Mouse (Mus musculus) urinary bladder, postnatal 25 days (tissue): Measurements from ENCODE around the gene Ptcra.
"Not testable (repeated sequence)": the region's sequence is repeated elsewhere in the genome, so short reads cannot be mapped to it uniquely, and the experiment has no call there.

Experiments used
- DNase-seq: peaks from one replicate; pipeline ENCODE4 v3.0.0; 2022; ENCODE audit warnings: low spot score

Ptcra gene

GRCm38 (mm10) chr17:46763544-46763943, at the start of gene Ptcra:
Gene Ptcra (minus strand): TSS chr17:46763712.
- no peak for DNase-seq

- no peak for DNase-seq
Measured at GRCm38 (mm10) chr17:46812442-46812841, 48.9 kb upstream of the Ptcra start.

GRCm38 (mm10) chr17:46810672-46811071, 47.2 kb upstream of the Ptcra start:
- DNase-seq: no peak

GRCm38 (mm10) chr17:46809131-46809830, 45.8 kb upstream of the Ptcra start:
- no peak for DNase-seq

- DNase-seq: no peak
Measured at GRCm38 (mm10) chr17:46808376-46808775, 44.9 kb upstream of the Ptcra start.

GRCm38 (mm10) chr17:46801761-46802160, 38.2 kb upstream of the Ptcra start:
- no peak for DNase-seq

GRCm38 (mm10) chr17:46799680-46800079, 36.2 kb upstream of the Ptcra start:
- no peak for DNase-seq

- no peak for DNase-seq
Measured at GRCm38 (mm10) chr17:46797386-46797785, 33.9 kb upstream of the Ptcra start.

- DNase-seq: no peak
Measured at GRCm38 (mm10) chr17:46796743-46797142, 33.2 kb upstream of the Ptcra start.

- no peak for DNase-seq
Measured at GRCm38 (mm10) chr17:46792963-46793362, 29.5 kb upstream of the Ptcra start.

GRCm38 (mm10) chr17:46787974-46788373, 24.5 kb upstream of the Ptcra start:
- not testable (repeated sequence) for DNase-seq

GRCm38 (mm10) chr17:46786952-46787351, 23.4 kb upstream of the Ptcra start:
- DNase-seq: no peak

- DNase-seq: no peak
Measured at GRCm38 (mm10) chr17:46783222-46783565, 19.7 kb upstream of the Ptcra start.

GRCm38 (mm10) chr17:46782341-46783221, 19.1 kb upstream of the Ptcra start, which contains the start of gene Rpl7l1:
Gene Rpl7l1 (minus strand): TSS chr17:46782672.
- peak; percentile 90 for DNase-seq

GRCm38 (mm10) chr17:46781876-46782275, 18.4 kb upstream of the Ptcra start:
- no peak for DNase-seq

GRCm38 (mm10) chr17:46776087-46776486, 12.6 kb upstream of the Ptcra start:
- no peak for DNase-seq

GRCm38 (mm10) chr17:46775070-46775469, 11.6 kb upstream of the Ptcra start:
- DNase-seq: no peak

- no peak for DNase-seq
Measured at GRCm38 (mm10) chr17:46774131-46774472, 10.6 kb upstream of the Ptcra start.

GRCm38 (mm10) chr17:46773278-46774130, 10.0 kb upstream of the Ptcra start:
- no peak for DNase-seq

- DNase-seq: peak; percentile 77
Measured at GRCm38 (mm10) chr17:46772404-46773277, 9.1 kb upstream of the Ptcra start, which contains the start of gene 2310039H08Rik. Gene 2310039H08Rik (plus strand): TSS chr17:46772635.

- DNase-seq: no peak
Measured at GRCm38 (mm10) chr17:46772038-46772403, 8.5 kb upstream of the Ptcra start.
